Mouse (Mus musculus) CH12.LX (cell line): ENCODE data around the gene B230104I21Rik. TPM values are rescaled to one million over a fixed set of nuclear protein-coding genes. Genes with fewer than 3 reads are reported as not detected.

Experiments
- DNase-seq: peaks from one replicate; pipeline ENCODE4 v3.0.0-alpha.2; 2013; ENCODE audit errors: extremely low read depth
- H3K27ac ChIP-seq: 2 replicates; pipeline ENCODE4 v1.5.1; 2012; ENCODE audit warnings: low read depth, mild to moderate bottlenecking, control low read depth, moderate library complexity; ENCODE audit not compliant: insufficient read depth
- H3K27me3 ChIP-seq: replicated peaks from 2 replicates; pipeline ENCODE3; 2012; ENCODE audit warnings: inconsistent platforms
- H3K36me3 ChIP-seq, 2 experiments: replicated peaks in 1 of 2; 2 replicates each; pipeline versions ENCODE3 to v1.6.1; 2012; ENCODE audit warnings: inconsistent platforms in 1 of 2, low read length in 1 of 2, mild to moderate bottlenecking in 1 of 2, mixed read lengths in 1 of 2, moderate library complexity in 1 of 2; ENCODE audit not compliant: control insufficient read depth in 1 of 2, insufficient read depth in 1 of 2
- H3K4me1 ChIP-seq, 2 experiments: 2 replicates each; pipeline ENCODE4 v1.6.1; 2012; ENCODE audit warnings: inconsistent platforms in 1 of 2, moderate library complexity in 1 of 2; ENCODE audit not compliant: insufficient read depth in 2 of 2, control insufficient read depth in 1 of 2
- H3K4me2 ChIP-seq: 2 replicates; pipeline ENCODE4 v1.6.1; 2012; ENCODE audit warnings: low read depth, mild to moderate bottlenecking, control low read depth; ENCODE audit not compliant: poor library complexity, insufficient read depth, severe bottlenecking
- H3K4me3 ChIP-seq, 3 experiments: fragments of 150-350 bp in 1 of 3; sonication (generic) in 1 of 3; replicated peaks in 1 of 3; 2 replicates each; pipeline versions ENCODE3 to v1.5.1; 2011 to 2012; ENCODE audit warnings: low read depth in 2 of 3, low read length in 2 of 3, mild to moderate bottlenecking in 2 of 3, moderate library complexity in 2 of 3, control low read depth in 1 of 3, improper control_type of control experiment in 1 of 3, inconsistent platforms in 1 of 3, mixed read lengths in 1 of 3; ENCODE audit not compliant: poor library complexity in 1 of 3
- H3K79me2 ChIP-seq: replicated peaks from 2 replicates; pipeline ENCODE4 v1.6.1; 2012; ENCODE audit warnings: mild to moderate bottlenecking, moderate library complexity; ENCODE audit not compliant: control insufficient read depth, poor library complexity, insufficient read depth, severe bottlenecking; ENCODE audit errors: extremely low read depth
- H3K9ac ChIP-seq: 2 replicates; pipeline ENCODE4 v1.6.1; 2012; ENCODE audit warnings: low read depth, mild to moderate bottlenecking, control low read depth, moderate library complexity; ENCODE audit not compliant: insufficient read depth
- H3K9me3 ChIP-seq: replicated peaks from 2 replicates; pipeline ENCODE3; 2012; ENCODE audit warnings: low read length, inconsistent platforms, mixed read lengths
- BHLHE40 ChIP-seq: IDR thresholded peaks from 2 replicates; pipeline ENCODE4 v1.6.1; 2011; ENCODE audit warnings: mild to moderate bottlenecking, low read depth, low read length, improper control_type of control experiment
- CTCF ChIP-seq, 2 experiments: IDR thresholded peaks in 1 of 2; conservative IDR thresholded peaks in 1 of 2; 2 replicates each; pipeline ENCODE4 v1.5.1; 2011 to 2012; ENCODE audit warnings: low read depth in 2 of 2, low read length in 2 of 2, improper control_type of control experiment in 1 of 2, inconsistent platforms in 1 of 2, mild to moderate bottlenecking in 1 of 2, moderate library complexity in 1 of 2
- ETS1 ChIP-seq: conservative IDR thresholded peaks from 2 replicates; pipeline ENCODE4 v1.6.1; 2012; ENCODE audit warnings: low read depth, mild to moderate bottlenecking, inconsistent platforms, low read length, improper control_type of control experiment, moderate library complexity
- IRF4 ChIP-seq: IDR thresholded peaks from 2 replicates; pipeline ENCODE4 v1.6.1; 2014; ENCODE audit warnings: low read depth, mild to moderate bottlenecking, inconsistent platforms, low read length, improper control_type of control experiment
- JUN ChIP-seq: IDR thresholded peaks from 2 replicates; pipeline ENCODE4 v1.6.1; 2011; ENCODE audit warnings: low read depth, mild to moderate bottlenecking, low read length, improper control_type of control experiment, moderate library complexity; ENCODE audit not compliant: insufficient read depth
- JUND ChIP-seq: conservative IDR thresholded peaks from 2 replicates; pipeline ENCODE4 v1.6.1; 2011; ENCODE audit warnings: low read depth, low read length, improper control_type of control experiment
- MAZ ChIP-seq: IDR thresholded peaks from 2 replicates; pipeline ENCODE4 v1.6.1; 2012; ENCODE audit warnings: low read depth, mild to moderate bottlenecking, inconsistent platforms, low read length, improper control_type of control experiment, moderate library complexity
- MEF2A ChIP-seq: IDR thresholded peaks from 2 replicates; pipeline ENCODE4 v1.6.1; 2014; ENCODE audit warnings: low read depth, mild to moderate bottlenecking, inconsistent platforms, low read length, improper control_type of control experiment, borderline replicate concordance
- MYC ChIP-seq: IDR thresholded peaks from 2 replicates; pipeline ENCODE4 v1.6.1; 2011; ENCODE audit warnings: low read depth, mild to moderate bottlenecking, improper control_type of control experiment, low read length
- NELFE ChIP-seq: IDR thresholded peaks from 2 replicates; pipeline ENCODE4 v1.6.1; 2011; ENCODE audit warnings: low read depth, low read length, improper control_type of control experiment
- RAD21 ChIP-seq: IDR thresholded peaks from 2 replicates; pipeline ENCODE4 v1.6.1; 2011; ENCODE audit warnings: low read depth, mild to moderate bottlenecking, low read length, improper control_type of control experiment, moderate library complexity
- SIN3A ChIP-seq: IDR thresholded peaks from 2 replicates; pipeline ENCODE4 v1.6.1; 2012; ENCODE audit warnings: low read length, improper control_type of control experiment, inconsistent platforms
- TCF12 ChIP-seq: IDR thresholded peaks from 2 replicates; pipeline ENCODE4 v1.6.1; 2014; ENCODE audit warnings: low read depth, mild to moderate bottlenecking, inconsistent platforms, low read length, improper control_type of control experiment
- USF1 ChIP-seq: IDR thresholded peaks from 2 replicates; pipeline ENCODE4 v1.6.1; 2014; ENCODE audit warnings: low read depth, mild to moderate bottlenecking, inconsistent platforms, low read length, improper control_type of control experiment
- ZNF384 ChIP-seq: IDR thresholded peaks from 2 replicates; pipeline ENCODE4 v1.6.1; 2012; ENCODE audit warnings: low read depth, low read length, improper control_type of control experiment, inconsistent platforms
- dilution Hi-C: fragments of 300-500 bp; cut with MboI; formaldehyde crosslinking; loops from 2 replicates; pipeline ENCODE4 v1.14.3; 2020; ENCODE audit warnings: low sequenced_read_pairs; ENCODE audit not compliant: extremely low pct_unique_long_range_greater_than_20kb, extremely low pct_ligation_motif_present
- in situ Hi-C: fragments of 300-500 bp; cut with MboI; formaldehyde crosslinking; loops from 3 replicates; pipeline ENCODE4 v1.14.3; 2019; ENCODE audit warnings: low sequenced_read_pairs, low pct_ligation_motif_present, low pct_unique_long_range_greater_than_20kb, mixed read lengths
- polyA plus RNA-seq: library from polyadenylated mRNA; unstranded; fragments of >175 nt; gene quantifications from 2 replicates; pipeline ENCODE4 v1.2.1, GENCODE M21; 2012; ENCODE audit warnings: low read depth; ENCODE audit not compliant: insufficient read length
- total RNA-seq, 2 experiments: library from RNA; depleted of rRNA; stranded (reverse); fragments of 300-350 nt in 1 of 2; fragments of >200 nt in 1 of 2; gene quantifications; 2 replicates each; pipeline ENCODE4 v1.2.3; 2012 to 2014

B230104I21Rik gene
- total and polyA plus RNA-seq, 3 experiments = not detected

GRCm38 (mm10) chr4:154328836-154329235 is 7.1 kb upstream of the B230104I21Rik start:
- no peak overlapping the region for H3K4me3 ChIP-seq
- in situ Hi-C loops (no loop called here), dilution Hi-C loops (no loop called here)
- H3K9me3 ChIP-seq = peaks cover 88% of the 10 kb centered on the region
- H3K9ac ChIP-seq = no peak overlapping the region
- TF ChIP-seq CTCF (conservative IDR thresholded peaks at IDR 0.05 in 1 of 2, IDR thresholded peaks at IDR 0.05 in 1 of 2; ENCODE audit: low read depth in 2 of 2, low read length in 2 of 2) (0 out of 4 replicates have a peak, but pooled peaks of 1 of the 2 experiments have one; percentile 22), MAZ (no peak)
- H3K36me3 ChIP-seq = no peaks in the 10 kb centered on the region
- peak; percentile 0 for DNase-seq
- no peak overlapping the region for H3K4me2 ChIP-seq
- H3K27ac ChIP-seq = no peak overlapping the region
- H3K27me3 ChIP-seq = no peaks in the 10 kb centered on the region
- H3K79me2 ChIP-seq = no peaks in the 10 kb centered on the region
- no peaks in the 10 kb centered on the region for H3K4me1 ChIP-seq

- dilution Hi-C loops = no loop called here
- Histone ChIP-seq H3K9ac (no peak overlapping the region), H3K4me3 (no peak overlapping the region), H3K36me3 (no peaks in the 10 kb centered on the region), H3K9me3 (peaks cover 92% of the 10 kb centered on the region), H3K4me2 (no peak overlapping the region), H3K79me2 (no peaks in the 10 kb centered on the region), H3K27me3 (no peaks in the 10 kb centered on the region), H3K4me1 (no peaks in the 10 kb centered on the region), H3K27ac (no peak overlapping the region)
- in situ Hi-C loops = no loop called here
- no peak for DNase-seq
- TF ChIP-seq JUND = no peak
- no peak for TF ChIP-seq JUN
- TF ChIP-seq MYC = no peak
- TF ChIP-seq NELFE = no peak
- no peak for TF ChIP-seq ETS1
- no peak for TF ChIP-seq RAD21
- no peak for TF ChIP-seq BHLHE40
- no peak for TF ChIP-seq MEF2A
- TF ChIP-seq SIN3A = no peak
- no peak for TF ChIP-seq TCF12
- TF ChIP-seq USF1 = no peak
- no peak for TF ChIP-seq CTCF (conservative IDR thresholded peaks at IDR 0.05 in 1 of 2, IDR thresholded peaks at IDR 0.05 in 1 of 2; ENCODE audit: low read depth in 2 of 2, low read length in 2 of 2)
- TF ChIP-seq IRF4 = no peak
- no peak for TF ChIP-seq ZNF384
Observed at GRCm38 (mm10) chr4:154330001-154330400, 5.9 kb upstream of the B230104I21Rik start.
